Mouse (Mus musculus) NIH3T3 (cell line): ENCODE results near the gene Mid1.
A peak's percentile ranks its signal among the peaks of the same experiment; 100 is the strongest.
"Not testable (repeated sequence)": the region's sequence is repeated elsewhere in the genome, so short reads cannot be mapped to it uniquely, and the experiment has no call there.

Source experiments
- DNase-seq: peaks from one replicate; pipeline ENCODE4 v3.0.0-alpha.2; 2012; ENCODE audit warnings: low read depth

The Mid1 gene

DNA sequence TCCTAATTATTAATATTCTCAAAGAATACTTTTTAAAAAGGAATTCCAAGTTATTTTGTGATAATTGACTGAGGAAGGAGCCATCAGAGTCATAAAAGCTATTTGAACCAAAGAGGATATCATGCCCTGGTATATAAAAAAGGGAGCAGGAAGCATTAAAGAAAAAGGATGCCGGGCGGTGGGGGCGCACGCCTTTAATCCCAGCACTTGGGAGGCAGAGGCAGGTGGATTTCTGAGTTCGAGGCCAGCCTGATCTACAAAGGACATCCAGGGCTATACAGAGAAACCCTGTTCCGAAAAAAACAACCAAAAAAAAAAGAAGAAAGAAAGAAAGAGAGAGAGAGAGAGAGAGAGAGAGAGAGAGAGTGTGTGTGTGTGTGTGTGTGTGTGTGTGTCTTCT, 286.6 kb downstream of the Mid1 start:
- peak; percentile 5 for DNase-seq

DNA sequence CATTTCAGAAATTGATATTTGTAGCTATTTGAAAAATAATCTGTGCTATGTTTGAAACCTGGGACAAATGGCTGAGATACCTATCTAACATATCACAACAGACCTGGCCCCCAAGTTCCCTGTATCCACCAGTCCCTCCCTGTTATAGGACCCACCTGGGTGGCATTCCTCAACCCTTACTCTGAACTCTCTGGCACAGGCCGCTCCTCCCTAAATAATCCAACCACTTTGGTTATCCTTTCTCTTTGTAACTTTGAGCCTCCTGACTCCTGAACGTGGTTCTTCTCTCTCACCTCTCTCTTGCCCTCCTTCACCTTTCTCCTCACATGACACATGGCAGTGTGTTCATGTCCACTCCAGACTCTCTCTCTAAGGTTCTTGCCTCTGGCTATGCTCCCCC, 287.1 kb downstream of the Mid1 start:
- not testable (repeated sequence) for DNase-seq

DNA sequence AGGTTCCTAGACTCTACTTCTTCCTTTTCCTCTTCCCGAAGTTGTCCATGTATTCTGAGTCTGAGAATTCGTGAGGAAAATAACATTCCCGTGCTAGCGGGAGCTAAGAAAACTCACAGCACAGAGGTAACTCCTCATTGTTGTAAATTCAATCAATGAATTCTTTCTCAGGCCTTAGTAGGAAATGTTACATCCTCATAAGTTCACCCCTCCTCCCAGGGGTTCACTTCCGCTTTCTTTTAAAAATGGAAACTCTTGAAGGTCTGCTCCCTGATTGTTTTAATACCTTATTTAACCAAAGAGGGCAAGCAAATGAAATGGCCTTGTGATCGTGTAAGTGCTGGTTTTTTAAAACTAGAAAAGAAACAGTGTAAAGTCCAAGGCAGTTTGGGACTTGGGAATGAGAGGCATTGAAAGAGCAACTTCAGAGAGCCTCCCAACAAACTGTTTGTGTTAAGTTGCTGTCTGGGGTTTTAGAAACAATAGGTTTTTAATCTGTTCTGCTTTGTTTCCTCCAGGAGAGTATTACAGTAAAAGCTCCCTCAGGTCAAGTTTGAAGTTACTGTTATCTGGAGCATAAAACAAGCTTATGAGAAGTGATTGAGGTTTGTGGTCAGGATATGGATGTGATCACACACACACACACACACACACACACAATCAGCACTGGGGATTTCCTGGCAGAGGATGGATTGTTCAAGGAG, 287.9 kb downstream of the Mid1 start:
- DNase-seq, result peak; percentile 40

DNA sequence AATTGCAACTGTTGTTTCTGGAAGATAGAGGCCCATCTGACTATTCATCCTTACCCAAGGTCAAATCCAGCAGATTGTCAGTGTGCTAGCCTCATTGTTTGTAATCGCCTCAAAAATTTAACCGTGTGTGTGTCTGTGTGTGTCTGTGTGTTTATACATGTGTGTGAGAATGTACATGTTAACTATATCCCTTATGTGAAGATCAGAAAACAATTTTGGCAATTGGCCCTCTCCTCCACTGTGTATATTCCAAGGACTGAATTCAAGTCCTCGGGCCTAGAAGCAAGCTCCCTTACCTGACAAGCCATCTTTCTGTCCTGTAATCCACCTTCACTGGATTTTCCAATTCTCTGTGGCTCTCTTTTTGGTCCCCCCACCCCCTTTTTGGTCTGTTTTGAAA, 288.8 kb downstream of the Mid1 start:
- DNase-seq, result peak; percentile 48

DNA sequence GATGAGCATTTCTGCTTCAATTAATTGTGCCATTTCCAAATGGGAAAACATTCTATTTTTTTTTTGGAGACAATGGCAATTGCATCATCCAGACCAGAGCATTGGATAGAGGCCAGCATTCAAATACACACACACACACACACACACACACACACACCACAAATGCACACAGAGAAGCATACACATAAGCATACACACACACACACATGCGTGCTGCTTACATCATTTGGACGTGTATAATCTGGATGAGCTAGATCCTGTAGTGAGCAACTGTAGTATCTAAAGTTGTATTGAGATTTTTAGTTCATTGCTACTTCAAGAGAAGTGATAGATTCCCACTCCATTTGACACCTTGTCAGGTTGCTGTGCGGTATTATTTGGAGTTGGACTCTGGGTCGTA, 289.5 kb downstream of the Mid1 start:
- peak; percentile 53 for DNase-seq

DNA sequence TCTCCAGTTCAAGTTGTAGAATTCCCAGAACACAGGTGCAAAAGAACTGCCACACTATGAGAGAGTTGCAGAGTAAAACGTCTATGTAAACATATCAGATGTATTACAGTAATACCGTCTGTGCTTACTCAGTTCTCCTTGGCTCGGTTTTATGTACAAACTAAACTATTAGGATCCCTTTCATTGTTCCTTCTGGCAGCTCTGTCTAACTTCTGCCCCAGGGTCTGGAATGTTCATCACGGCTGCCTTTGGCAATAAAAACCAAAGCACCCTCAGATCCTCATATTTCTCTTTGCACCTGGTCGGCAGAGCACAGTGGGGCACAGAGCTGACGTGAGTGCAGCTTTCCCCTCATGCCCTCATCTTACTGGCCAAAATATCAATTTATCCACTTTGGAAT, 290.0 kb downstream of the Mid1 start:
- DNase-seq, result peak; percentile 69

DNA sequence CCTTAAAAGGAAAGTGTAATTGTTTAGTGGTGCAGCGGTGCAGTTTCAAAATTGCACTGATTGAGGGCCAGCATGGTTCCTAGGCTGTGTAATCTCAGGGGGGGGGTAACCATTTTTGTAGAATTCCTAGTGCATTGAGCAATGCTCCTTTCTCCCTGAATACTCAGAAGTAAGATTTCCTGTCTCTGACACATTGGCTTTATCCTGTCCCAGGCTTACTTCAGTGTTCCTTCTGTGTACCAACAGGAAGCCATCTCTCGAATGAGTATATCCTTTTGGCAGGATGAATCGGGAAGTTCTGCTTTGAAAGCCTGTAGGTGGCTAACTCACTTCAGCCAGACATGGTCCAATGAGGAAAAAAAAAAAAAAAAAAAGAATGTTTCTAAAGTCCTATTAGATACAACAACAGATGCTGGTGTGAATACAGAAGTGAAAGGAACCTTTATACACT, 290.7 kb downstream of the Mid1 start:
- peak; percentile 84 for DNase-seq

DNA sequence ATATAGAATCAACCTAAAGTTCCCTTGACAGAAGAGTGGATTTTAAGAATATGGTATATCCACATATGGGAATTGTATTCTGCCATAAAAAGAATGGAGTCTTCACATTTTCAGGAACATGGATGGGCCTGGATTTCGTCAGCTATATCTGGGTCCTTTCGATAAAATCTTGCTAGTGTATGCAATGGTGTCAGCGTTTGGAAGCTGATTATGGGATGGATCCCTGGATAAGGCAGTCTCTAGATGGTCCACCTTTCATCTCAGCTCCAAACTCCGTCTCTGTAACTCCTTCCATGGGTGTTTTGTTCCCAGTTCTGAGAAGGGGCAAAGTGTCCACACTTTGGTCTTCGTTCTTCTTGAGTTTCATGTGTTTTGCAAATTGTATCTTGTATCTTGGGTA, 291.3 kb downstream of the Mid1 start:
- not testable (repeated sequence) for DNase-seq

DNA sequence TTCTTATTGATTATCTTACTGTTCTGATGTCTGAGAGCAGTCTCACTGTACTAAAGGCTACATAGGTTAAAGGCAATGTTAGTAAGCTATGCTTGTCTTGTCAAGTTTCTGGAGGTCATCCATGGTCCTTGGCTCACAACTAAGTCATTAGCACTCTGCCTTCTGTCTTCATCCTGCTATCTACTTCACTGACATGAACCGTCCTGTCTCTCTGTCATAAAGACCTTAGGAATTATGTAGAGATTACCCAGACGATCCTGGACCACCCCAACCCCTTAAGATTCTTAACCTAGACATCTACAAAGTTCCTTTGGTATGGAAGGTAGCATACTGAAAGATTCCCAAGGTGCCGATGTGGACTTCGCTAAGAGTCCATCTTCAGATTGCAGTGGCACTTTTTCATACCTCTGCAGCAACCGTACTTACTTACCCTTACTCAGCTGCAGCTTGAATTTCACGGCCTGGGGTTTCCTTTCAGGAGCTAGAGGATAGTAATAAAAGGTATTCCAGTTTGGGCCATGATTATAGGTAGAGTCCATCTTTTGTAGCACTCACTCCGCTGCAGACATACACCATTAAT, 292.9 kb downstream of the Mid1 start:
- peak; percentile 16 for DNase-seq

DNA sequence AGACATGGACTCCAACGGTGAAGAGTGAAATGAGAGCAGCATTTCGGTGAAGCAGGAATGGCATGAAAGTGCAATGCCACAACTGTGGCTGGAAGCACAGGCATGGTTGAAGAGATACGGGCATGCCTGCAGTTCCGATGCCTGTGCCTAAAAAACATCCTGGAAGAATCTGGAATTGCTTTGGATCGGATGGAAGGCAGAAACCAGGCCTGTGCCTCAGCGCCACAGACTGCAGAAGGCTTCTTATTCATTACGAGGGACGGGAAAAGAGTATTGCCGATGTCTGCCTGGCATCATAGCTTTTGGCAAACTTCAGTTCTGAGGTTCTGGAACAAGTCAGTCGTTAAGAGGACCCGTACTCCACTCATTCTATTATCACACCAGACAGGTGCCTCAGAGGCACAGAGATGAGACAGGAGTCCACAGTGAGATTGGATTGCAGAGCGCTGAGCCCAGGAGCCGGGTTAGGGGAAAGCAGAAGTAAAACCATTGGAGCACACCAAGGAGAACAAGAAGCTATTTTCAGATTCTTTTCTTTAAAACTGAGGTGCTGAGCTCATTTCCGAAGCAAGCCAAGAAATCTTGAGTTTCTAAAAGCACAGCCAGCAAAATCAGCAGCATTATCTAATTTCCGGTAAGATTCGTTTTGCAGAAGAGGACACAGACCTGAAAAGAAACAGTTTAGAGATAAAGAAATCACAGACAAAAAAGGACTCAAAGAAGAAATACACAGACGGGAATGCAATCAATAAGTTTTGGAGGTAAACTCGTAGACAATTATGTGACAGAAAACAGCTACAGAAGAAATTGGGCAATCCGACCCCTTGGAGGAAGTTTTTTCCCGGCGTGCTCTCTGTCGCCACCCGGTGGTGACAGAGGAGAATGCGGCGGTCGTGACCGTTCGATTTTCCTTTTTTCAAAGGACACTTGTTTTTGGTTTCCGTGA, 293.7 kb downstream of the Mid1 start:
- DNase-seq, result peak; percentile 91

DNA sequence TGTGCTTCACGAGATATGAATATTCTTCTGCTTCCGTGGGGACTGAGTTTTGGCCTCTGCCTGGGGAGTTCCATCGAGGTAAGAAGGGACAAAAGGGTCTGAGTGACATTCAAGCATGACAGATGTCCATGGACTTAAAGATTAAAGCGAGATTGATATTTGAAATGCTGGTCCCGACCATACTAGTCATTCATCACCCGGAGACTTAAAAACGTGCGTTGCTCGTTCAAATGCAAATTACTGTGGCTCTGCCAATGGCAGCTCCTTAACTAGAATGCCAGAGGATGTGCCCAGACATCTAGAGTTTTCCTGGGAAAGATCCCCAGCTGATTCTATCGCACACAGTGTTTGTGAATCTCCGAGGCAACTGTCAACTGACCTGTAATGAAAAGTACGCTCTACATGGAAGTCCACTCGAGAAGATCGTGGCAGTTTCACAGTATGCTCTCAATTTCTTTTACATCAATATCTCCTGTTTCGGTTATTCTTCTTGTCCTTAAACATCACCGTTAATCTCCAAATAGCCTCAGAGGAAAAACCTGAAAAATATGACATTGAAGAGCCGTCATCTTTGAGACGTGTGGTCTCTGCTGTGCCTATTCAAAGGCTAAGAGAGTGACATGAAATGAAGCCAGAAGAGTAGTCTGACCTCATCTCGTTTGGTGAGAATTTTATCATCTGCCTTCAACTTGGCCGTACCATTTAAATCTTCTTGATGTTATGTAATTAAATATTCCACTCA, 294.6 kb downstream of the Mid1 start:
- peak; percentile 27 for DNase-seq

DNA sequence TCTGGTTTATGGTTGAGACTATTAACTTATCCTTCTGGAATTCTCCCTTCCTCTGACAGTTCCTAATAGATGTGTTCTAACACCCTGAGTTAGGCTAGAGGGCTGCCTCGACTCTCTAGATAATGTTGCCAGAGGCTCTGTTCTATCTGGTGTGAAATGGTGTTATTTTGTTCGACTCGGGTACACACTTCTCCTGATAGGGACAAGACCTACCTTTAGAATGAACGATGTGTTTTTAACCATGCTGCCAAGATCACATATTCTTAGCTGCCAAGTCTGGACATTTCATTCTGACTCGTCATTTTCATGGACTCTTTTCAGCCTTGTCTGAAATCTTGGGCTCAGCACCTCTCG, 295.2 kb downstream of the Mid1 start:
- DNase-seq, result peak; percentile 66

DNA sequence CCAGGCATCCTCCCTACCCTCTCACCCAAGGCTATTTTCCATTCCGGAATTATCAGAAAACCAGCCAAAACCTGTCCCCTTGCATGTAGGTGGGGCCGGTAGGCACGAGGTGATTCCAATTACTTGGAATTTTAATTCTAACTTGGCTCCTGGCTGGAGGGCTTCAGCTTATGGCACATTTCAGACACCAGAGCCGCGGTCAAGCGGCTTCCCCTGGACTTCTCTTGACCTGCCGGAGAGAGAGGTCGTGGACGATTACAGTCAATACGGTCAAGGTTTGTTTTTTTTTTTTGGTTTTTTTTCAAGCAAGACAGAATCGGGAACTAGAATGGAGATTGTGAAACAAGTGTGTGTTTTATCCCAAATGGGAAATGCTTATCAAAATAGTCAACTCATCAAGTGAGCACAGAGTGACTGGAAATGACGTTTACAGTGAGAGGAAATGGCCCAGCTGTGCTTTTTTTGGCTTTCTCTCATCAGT, 295.9 kb downstream of the Mid1 start:
- DNase-seq, result peak; percentile 55

DNA sequence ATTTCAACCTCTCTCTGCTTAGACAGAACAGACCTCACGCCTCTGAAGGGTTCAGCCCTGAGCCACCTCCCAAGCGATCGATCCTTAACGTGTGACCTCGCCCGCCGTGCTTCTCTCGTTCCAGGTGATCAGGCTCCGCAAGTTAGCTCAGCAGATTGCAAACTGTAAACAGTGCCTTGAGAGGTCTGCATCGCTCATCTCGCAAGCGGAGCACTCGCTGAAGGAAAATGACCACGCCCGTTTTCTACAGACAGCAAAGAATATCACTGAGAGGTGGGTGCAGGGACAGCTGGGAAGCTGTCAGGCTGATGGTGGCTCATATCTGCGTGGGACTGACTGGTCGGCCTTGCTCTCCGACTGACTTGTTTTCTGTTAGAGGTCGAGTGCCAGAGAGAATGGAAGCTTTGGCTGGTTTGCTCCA, 296.8 kb downstream of the Mid1 start:
- DNase-seq, result peak; percentile 51

DNA sequence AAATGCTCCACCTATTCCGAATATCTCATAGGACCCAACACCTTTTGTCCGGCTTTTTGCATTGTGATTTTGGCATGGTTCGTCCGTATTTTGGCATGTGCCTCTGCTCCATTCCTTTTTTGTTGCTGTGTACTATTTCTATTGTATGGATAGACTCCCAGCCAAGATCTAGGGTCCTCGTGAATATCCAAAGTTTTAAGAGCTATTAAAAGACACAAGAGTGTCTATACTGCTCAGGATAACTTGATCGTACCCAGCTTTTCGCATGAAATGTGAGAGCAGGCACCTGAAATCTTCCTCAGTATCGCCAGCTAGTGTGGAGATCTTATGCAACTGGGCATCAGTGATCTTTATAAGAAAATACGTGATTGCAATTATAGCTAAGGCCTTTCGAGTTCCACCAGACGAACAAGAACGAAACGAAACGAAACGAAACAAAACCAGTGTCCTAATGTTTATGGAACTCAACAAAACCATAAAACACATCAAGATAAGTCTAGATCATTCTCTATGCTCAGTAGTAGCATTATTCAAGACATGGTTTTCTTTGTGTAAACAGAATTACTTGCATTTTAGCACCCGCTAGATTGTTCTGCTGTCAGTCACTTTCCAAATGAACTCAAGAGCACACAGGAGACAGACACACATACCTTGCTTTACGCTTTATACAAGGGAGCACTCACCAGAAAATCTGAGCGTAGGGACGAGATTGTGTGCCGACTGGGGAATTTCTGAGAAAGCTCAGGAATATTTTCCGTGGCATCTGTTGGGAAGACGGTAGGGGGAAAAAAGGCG, 297.8 kb downstream of the Mid1 start:
- DNase-seq, result peak; percentile 25

DNA sequence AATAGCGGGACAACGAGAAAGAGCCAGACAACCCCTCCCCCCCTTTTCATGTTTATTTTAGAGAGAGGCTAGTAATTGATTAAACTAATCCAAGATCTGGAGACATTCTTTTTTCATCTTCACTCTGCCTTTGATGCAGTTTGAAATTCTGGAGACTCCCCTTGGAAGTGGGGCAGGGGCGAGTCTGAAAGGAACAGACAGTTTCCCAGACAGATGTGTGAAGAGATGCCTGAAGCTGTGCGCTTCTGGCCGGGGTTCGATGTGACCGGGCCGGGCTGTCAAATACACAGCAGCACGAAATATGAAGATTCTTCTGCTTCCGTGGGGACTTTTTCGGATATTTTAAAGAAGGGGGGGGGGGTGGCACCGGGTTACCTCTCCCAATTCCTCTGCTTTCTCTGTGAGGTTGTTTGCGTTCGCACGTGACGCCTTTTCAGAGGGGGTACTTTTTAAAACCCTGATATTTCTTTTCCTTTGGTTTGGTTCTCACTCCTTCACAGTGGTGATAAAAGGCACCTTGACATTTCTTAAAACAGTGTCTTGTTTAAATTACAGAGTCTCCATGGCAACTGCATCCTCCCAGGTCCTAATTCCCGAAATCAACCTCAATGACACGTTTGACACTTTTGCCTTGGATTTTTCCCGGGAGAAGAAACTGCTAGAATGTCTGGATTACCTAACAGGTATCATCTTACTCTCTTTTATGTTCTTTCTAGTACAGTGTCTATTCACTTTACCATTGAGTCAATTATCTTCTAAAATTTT, 298.6 kb downstream of the Mid1 start:
- DNase-seq, result peak; percentile 22

DNA sequence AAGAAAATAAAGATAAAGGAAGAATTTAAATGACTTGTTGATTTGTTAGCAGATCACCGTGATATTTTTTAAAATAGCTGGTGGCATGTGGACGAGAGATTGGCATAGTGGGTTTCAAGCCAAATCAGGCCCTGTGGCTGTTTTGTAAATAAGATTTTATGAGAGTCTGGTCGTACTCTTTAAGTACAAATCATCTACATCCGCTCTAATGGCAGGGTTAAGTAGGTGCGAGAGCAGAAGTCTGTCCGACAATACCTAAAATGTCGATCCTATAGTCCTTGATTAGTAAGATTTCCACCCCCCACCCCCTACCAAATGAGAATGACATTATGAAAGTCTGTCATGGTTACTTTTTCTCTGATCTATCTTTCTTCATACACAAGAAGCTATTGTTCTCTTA, 299.3 kb downstream of the Mid1 start:
- not testable (repeated sequence) for DNase-seq

DNA sequence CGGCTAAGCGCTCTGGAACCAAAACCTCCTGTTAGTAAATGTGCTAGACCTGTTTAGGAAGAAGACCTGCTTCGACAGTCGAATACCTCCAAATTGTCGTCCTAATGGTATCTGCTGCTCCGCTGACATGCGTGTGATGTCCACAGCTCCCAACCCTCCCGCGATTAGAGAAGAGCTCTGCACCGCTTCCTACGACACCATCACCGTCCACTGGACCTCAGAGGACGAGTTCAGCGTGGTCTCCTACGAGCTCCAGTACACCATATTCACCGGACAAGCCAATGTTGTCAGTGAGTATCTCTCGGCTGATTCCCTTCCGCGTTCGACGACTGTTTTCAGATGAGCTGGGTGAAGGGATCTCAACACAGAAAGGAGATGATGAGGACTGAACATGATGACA, 299.9 kb downstream of the Mid1 start:
- peak; percentile 38 for DNase-seq

DNA sequence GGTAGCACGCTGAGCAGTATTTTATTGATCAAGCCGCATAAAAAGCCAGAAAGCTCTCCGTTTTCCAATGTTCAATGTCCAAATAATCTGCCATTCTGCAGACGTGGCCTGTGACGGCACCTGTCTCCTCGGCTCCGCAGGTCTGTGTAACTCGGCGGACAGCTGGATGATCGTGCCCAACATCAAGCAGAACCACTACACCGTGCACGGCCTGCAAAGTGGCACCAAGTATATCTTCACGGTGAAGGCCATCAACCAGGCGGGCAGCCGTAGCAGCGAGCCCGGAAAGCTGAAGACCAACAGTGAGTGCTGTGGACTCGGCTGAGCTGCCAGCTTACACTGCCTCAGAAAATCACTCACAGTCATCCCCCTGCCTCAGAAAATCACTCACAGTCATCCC, 300.8 kb downstream of the Mid1 start:
- peak; percentile 38 for DNase-seq
